Mouse (Mus musculus) liver, embryonic 14.5 days (tissue): ENCODE data around the gene Lsr. TPM values are rescaled to one million over a fixed set of nuclear protein-coding genes. Genes with fewer than 3 reads are reported as not detected.
A peak's percentile ranks its signal among the peaks of the same experiment; 100 is the strongest.
"Not testable (repeated sequence)": the region's sequence is repeated elsewhere in the genome, so short reads cannot be mapped to it uniquely, and the experiment has no call there.

Experiments
- ATAC-seq: fragments of 200-750 bp; cut with Nextera tagmentation; 2 replicates; pipeline ENCODE4 v1.8.0; 2017; ENCODE audit warnings: moderate number of reproducible peaks, mild to moderate bottlenecking, moderate library complexity; ENCODE audit not compliant: insufficient read depth
- DNase-seq, 3 experiments: peaks; one replicate each; pipeline ENCODE4 v3.0.0-alpha.2; 2012 to 2013; ENCODE audit warnings: low read depth in 3 of 3, low spot score in 3 of 3
- H3K27ac ChIP-seq: fragments of 300-500 bp; sonication (generic); 2 replicates; pipeline ENCODE4 v1.5.1; 2014; ENCODE audit warnings: moderate library complexity, mild to moderate bottlenecking, control low read depth, inconsistent platforms
- H3K27me3 ChIP-seq: fragments of 300-500 bp; sonication (generic); 2 replicates; pipeline ENCODE4 v1.6.1; 2014; ENCODE audit warnings: mild to moderate bottlenecking, low read length, moderate library complexity; ENCODE audit not compliant: control insufficient read depth, insufficient read depth
- H3K36me3 ChIP-seq: fragments of 300-500 bp; sonication (generic); replicated peaks from 2 replicates; pipeline ENCODE4 v1.6.1; 2014; ENCODE audit warnings: low read depth; ENCODE audit not compliant: control insufficient read depth, insufficient read depth
- H3K4me1 ChIP-seq, 2 experiments: fragments of 200-500 bp in 1 of 2; fragments of 300-500 bp in 1 of 2; sonication (generic) in 1 of 2; replicated peaks; 2 replicates each; pipeline ENCODE4 v1.6.1; 2012 to 2014; ENCODE audit warnings: antibody characterized with exemption in 1 of 2, inconsistent platforms in 1 of 2, low read length in 1 of 2; ENCODE audit not compliant: control insufficient read depth in 2 of 2, insufficient read depth in 2 of 2
- H3K4me2 ChIP-seq: fragments of 300-500 bp; sonication (generic); 2 replicates; pipeline ENCODE4 v1.6.1; 2014; ENCODE audit warnings: low read depth, mild to moderate bottlenecking, control low read depth, moderate library complexity
- H3K4me3 ChIP-seq, 2 experiments: fragments of 200-500 bp in 1 of 2; fragments of 300-500 bp in 1 of 2; sonication (generic) in 1 of 2; 2 replicates each; pipeline ENCODE4 v1.5.1; 2012 to 2014; ENCODE audit warnings: low read depth in 2 of 2, low read length in 2 of 2, mild to moderate bottlenecking in 2 of 2, control low read depth in 1 of 2, inconsistent platforms in 1 of 2, moderate library complexity in 1 of 2; ENCODE audit not compliant: insufficient read depth in 1 of 2
- H3K9ac ChIP-seq: fragments of 300-500 bp; sonication (generic); replicated peaks from 2 replicates; pipeline ENCODE4 v1.6.1; 2014; ENCODE audit warnings: mild to moderate bottlenecking, control low read depth, moderate library complexity
- H3K9me3 ChIP-seq: fragments of 300-500 bp; sonication (generic); 2 replicates; pipeline ENCODE4 v1.6.1; 2016; ENCODE audit warnings: low read length, mixed read lengths; ENCODE audit not compliant: control insufficient read depth
- CTCF ChIP-seq: IDR thresholded peaks from 2 replicates; pipeline ENCODE4 v1.5.1; 2016; ENCODE audit warnings: antibody characterized with exemption, low read depth, control low read depth
- EP300 ChIP-seq: IDR thresholded peaks from 2 replicates; pipeline ENCODE4 v1.6.1; 2016; ENCODE audit warnings: antibody characterized with exemption, low read depth
- WGBS: fragments of 180-500 bp; shearing (Covaris S2); extraction: QIAGEN DNeasy Blood & Tissue Kit; methylation state at CpG from one replicate; pipeline ENCODE4 v1.1.7; 2014; ENCODE audit not compliant: insufficient replicate concordance; 5-methylcytosine and 5-hydroxymethylcytosine counted together
- polyA plus RNA-seq, 2 experiments: library from polyadenylated mRNA; depleted of rRNA in 1 of 2; stranded (reverse) in 1 of 2; unstranded in 1 of 2; fragments of >200 nt; fragmentation: Nextera tagmentation in 1 of 2; extraction: Ambion mirVana in 1 of 2; gene quantifications; 2 replicates each; pipeline versions ENCODE4 v1.2.1 to v1.2.3; 2012 to 2014

Lsr gene
- polyA plus RNA-seq, 2 experiments = 14.3 to 15.1 TPM

DNA sequence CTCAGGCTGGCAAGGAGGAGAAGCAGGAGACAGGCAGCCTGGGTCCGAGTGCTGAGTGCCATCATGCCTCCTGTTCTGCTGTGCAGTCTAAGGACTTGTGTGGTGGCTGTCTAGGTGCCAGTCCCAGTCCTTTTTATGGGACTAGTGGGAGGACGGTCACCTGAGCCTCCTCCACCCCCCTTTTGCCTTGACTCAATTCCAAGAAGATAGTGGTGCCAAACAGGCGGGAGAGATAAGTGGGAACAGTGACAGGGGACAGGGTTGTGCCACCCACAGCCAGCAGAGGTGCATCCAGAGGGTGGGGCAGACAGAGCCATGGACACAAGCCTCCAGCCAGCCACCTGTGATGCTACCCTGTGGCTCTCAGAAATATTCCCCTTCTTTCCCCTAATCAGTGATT is 49.2 kb downstream of the Lsr start:
- 34% methylated on average over 3 of the region's 3 CpGs for WGBS
- Histone ChIP-seq H3K4me1 (no peaks in the 10 kb centered on the region), H3K36me3 (no peaks in the 10 kb centered on the region), H3K27ac (no peak overlapping the region), H3K9ac (no peak overlapping the region), H3K4me2 (no peak overlapping the region), H3K27me3 (no peaks in the 10 kb centered on the region), H3K4me3 (no peak overlapping the region), H3K9me3 (no peaks in the 10 kb centered on the region)
- TF ChIP-seq EP300 (no peak), CTCF (no peak)
- DNase-seq (no peak), ATAC-seq (no peak)

DNA sequence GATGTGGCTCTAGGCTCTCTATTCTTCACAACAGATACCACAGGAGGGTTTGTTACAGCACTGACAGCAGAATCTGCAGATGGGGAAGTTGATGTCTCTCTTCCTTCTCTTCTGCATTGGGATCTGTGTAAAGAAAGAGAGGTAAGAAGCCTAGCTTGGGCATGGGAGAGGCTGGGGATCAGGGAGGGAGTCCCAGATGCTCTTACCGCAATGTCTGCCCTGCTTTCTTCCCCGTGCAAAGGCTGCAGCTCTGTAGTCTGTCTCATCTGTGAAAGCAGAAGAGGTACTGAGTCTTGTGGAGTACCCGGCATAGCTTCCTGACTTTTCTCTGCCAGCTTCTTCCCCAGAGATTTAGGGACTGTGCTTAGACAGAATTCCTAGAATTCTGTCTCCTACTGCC is 50.8 kb downstream of the Lsr start:
- H3K4me1 ChIP-seq, H3K27ac ChIP-seq, H3K9me3 ChIP-seq, H3K27me3 ChIP-seq, H3K36me3 ChIP-seq, ATAC-seq, DNase-seq, H3K4me3 ChIP-seq, H3K9ac ChIP-seq, H3K4me2 ChIP-seq: not testable (repeated sequence)
- 25% methylated on average over 3 of the region's 3 CpGs for WGBS

DNA sequence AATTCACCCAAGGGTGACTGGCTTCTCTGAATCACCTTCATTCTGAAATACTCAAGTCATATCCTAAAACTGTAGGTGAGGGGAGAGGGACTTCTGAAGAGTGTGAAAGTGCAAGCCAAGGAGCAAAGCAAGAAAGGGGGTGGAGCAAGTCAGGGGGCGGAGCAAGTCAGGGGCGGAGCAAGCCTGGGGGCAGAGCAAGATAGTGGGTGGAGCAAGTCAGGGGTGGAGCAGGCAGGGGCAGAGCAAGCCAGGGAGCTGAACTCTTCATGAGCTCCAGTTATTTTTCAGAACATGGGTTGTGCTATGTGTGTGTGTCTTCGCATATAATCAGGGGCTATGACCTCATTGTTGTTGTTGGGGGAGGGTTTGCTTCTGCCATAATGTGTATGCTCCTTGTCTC is 53.0 kb downstream of the Lsr start:
- no peak overlapping the region for H3K27ac ChIP-seq
- ATAC-seq (no peak), DNase-seq (peak in 1 of 3 experiments; percentile 22)
- no peaks in the 10 kb centered on the region for H3K27me3 ChIP-seq
- TF ChIP-seq EP300 = no peak
- no peaks in the 10 kb centered on the region for H3K9me3 ChIP-seq
- H3K36me3 ChIP-seq = no peaks in the 10 kb centered on the region
- H3K4me3 ChIP-seq = no peak overlapping the region
- H3K4me2 ChIP-seq = no peak overlapping the region
- H3K9ac ChIP-seq = no peak overlapping the region
- WGBS = 36% methylated on average over 3 of the region's 3 CpGs
- H3K4me1 ChIP-seq = no peaks in the 10 kb centered on the region

DNA sequence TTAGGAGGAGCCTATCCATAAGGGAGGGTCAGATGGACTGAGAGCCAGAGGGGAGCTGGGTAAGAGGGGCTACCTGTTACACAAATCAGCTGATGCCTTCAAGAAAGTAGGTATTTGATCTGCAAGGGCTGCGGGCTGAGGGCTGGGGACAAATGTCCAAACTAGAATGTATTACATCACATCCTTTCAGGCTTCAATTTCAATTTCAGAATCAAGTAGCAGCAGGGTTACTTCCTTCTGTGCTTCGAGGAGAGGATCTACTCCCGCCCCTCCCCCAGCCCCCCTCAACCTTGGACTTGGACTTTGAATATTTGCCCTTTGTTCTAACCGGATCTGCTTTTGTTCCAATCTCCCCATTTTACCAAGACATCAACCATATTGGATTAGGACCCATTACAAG is 56.0 kb downstream of the Lsr start:
- Histone ChIP-seq H3K4me1 (no peaks in the 10 kb centered on the region), H3K9ac (no peak overlapping the region), H3K4me3 (no peak overlapping the region), H3K4me2 (no peak overlapping the region), H3K36me3 (no peaks in the 10 kb centered on the region), H3K9me3 (no peaks in the 10 kb centered on the region), H3K27me3 (no peaks in the 10 kb centered on the region), H3K27ac (no peak overlapping the region)
- TF ChIP-seq CTCF = no peak
- TF ChIP-seq EP300 = no peak
- WGBS = 21% methylated on average over 4 of the region's 4 CpGs
- DNase-seq (no peak), ATAC-seq (no peak)

DNA sequence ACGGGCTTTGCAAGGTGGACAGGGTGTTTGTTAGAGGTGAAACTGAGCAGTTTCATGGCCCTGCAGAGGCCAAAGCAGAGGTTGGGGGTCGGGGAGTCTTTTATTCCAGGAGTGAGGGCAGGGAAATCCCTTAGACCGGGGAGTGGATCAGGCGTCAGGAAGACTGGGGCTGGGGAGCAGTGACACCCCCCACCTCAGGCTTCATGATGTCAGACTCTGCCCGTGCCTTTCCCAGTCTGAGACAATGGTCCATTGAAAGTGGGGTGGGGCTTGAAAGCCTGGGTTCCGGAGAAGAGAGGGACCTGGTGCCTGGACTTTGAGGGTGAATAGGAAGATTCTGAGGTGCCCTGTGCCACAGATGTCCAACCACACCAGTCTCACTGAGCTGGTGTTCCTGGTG is 56.6 kb downstream of the Lsr start:
- no peaks in the 10 kb centered on the region for H3K36me3 ChIP-seq
- no peak overlapping the region for H3K27ac ChIP-seq
- DNase-seq = no peak

DNA sequence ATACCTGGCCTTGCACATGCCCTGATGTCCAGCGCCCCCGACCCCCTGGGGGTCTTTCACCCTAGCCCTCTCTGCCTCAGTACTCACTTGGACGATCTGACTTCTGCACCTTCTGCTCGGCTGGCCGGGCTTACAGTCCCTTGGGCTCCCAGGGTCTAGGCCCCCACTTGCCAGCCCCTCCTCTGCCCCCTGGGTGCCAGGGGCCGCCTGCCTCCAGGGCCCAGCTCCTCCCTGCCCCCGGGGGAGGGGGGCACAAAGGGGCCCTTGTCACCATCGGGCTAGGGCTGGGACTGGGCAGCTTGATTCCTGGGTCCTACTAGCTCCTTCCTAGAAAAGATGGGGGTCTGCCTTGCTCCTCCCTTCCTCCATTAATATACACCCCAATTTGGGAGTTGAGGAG is 58.5 kb downstream of the Lsr start, which contains the start of gene Mag:
Gene Mag, minus strand, starts transcription at position 142 of the 400 bp plus-strand sequence.
- Histone ChIP-seq H3K36me3 (no peaks in the 10 kb centered on the region), H3K4me2 (no peak within 1 kb of the TSS), H3K4me1 (no peaks in the 10 kb centered on the region), H3K9ac (no peak within 1 kb of the TSS), H3K27ac (no peak within 1 kb of the TSS), H3K4me3 (no peak within 1 kb of the TSS), H3K27me3 (no peaks in the 10 kb centered on the region), H3K9me3 (no peaks in the 10 kb centered on the region)
- ATAC-seq (no peak), DNase-seq (no peak)
- TF ChIP-seq CTCF (no peak), EP300 (no peak)
- 45% methylated on average over 8 of the region's 8 CpGs for WGBS

More for the DNA sequence above, 56.6 kb downstream of the Lsr start:
- no peaks in the 10 kb centered on the region for H3K9me3 ChIP-seq
- H3K4me2 ChIP-seq = no peak overlapping the region
- ATAC-seq = no peak
- WGBS = 31% methylated on average over 6 of the region's 6 CpGs
- H3K27me3 ChIP-seq = no peaks in the 10 kb centered on the region
- H3K4me1 ChIP-seq = no peaks in the 10 kb centered on the region
- H3K4me3 ChIP-seq = no peak overlapping the region
- TF ChIP-seq CTCF = no peak
- TF ChIP-seq EP300 = no peak
- no peak overlapping the region for H3K9ac ChIP-seq
